Mouse (Mus musculus): ENCODE data around the gene Srrd. TPM values are rescaled to one million over a fixed set of nuclear protein-coding genes. Genes with fewer than 3 reads are reported as not detected.
A peak's percentile ranks its signal among the peaks of the same experiment; 100 is the strongest.

Gene Srrd
- polyA plus RNA-seq, 1 experiment from 2014 or later = 51.5 TPM

- no peaks in the 10 kb centered on the region for H3K9me3 ChIP-seq
- H3K36me3 ChIP-seq = no peaks in the 10 kb centered on the region
- H3K27ac ChIP-seq = no peak overlapping the region
- no peak overlapping the region for H3K9ac ChIP-seq
- no peaks in the 10 kb centered on the region for H3K27me3 ChIP-seq
- 77% methylated on average over 2 of the region's 2 CpGs for WGBS
- H3K4me1 ChIP-seq = peaks cover 42% of the 10 kb centered on the region
- H3K4me2 ChIP-seq (replicated peaks) = no peak overlapping the region
- ATAC-seq (ENCODE audit: low FRiP score, low read depth) = no peak
- H3K4me3 ChIP-seq = no peak overlapping the region
Observed at GRCm38 (mm10) chr5:112293800-112294199, 49.0 kb downstream of the Srrd start.

- no peaks in the 10 kb centered on the region for H3K36me3 ChIP-seq
Observed at GRCm38 (mm10) chr5:112292343-112292980, 50.4 kb downstream of the Srrd start.

GRCm38 (mm10) chr5:112291866-112292265 is 51.0 kb downstream of the Srrd start:
- H3K4me3 ChIP-seq = no peak overlapping the region
- peaks cover 47% of the 10 kb centered on the region for H3K4me1 ChIP-seq
- no peaks in the 10 kb centered on the region for H3K36me3 ChIP-seq
- WGBS = 94% methylated on average over 5 of the region's 5 CpGs
- H3K9me3 ChIP-seq = no peaks in the 10 kb centered on the region
- H3K27ac ChIP-seq = no peak overlapping the region
- H3K9ac ChIP-seq = no peak overlapping the region
- ATAC-seq (ENCODE audit: low FRiP score, low read depth) = no peak
- H3K4me2 ChIP-seq (replicated peaks) = no peak overlapping the region
- no peaks in the 10 kb centered on the region for H3K27me3 ChIP-seq

More at GRCm38 (mm10) chr5:112292343-112292980, 50.4 kb downstream of the Srrd start:
- Histone ChIP-seq H3K9ac (no peak overlapping the region), H3K27me3 (no peaks in the 10 kb centered on the region), H3K9me3 (no peaks in the 10 kb centered on the region), H3K4me2 (replicated peaks) (no peak overlapping the region), H3K4me3 (no peak overlapping the region), H3K27ac (no peak overlapping the region), H3K4me1 (peaks cover 48% of the 10 kb centered on the region)
- ATAC-seq (ENCODE audit: low FRiP score, low read depth) = no peak
- 70% methylated on average over 17 of the region's 17 CpGs for WGBS

GRCm38 (mm10) chr5:112290536-112290880 is 52.3 kb downstream of the Srrd start:
- Histone ChIP-seq H3K4me3 (no peak overlapping the region), H3K36me3 (no peaks in the 10 kb centered on the region), H3K4me2 (replicated peaks) (no peak overlapping the region), H3K27ac (peak overlapping the region; percentile 6; the same call in 1 of the 2 replicates), H3K27me3 (no peaks in the 10 kb centered on the region), H3K9me3 (no peaks in the 10 kb centered on the region), H3K4me1 (peaks cover 51% of the 10 kb centered on the region), H3K9ac (no peak overlapping the region)
- ATAC-seq (ENCODE audit: low FRiP score, low read depth) = no peak
- WGBS = 79% methylated on average over 8 of the region's 8 CpGs

GRCm38 (mm10) chr5:112289819-112290535 is 52.9 kb downstream of the Srrd start:
- no peaks in the 10 kb centered on the region for H3K9me3 ChIP-seq
- H3K9ac ChIP-seq = no peak overlapping the region
- 84% methylated on average over 16 of the region's 16 CpGs for WGBS
- no peaks in the 10 kb centered on the region for H3K36me3 ChIP-seq
- H3K4me3 ChIP-seq = no peak overlapping the region
- no peaks in the 10 kb centered on the region for H3K27me3 ChIP-seq
- peak overlapping the region; percentile 6; the same call in 1 of the 2 replicates for H3K27ac ChIP-seq
- H3K4me1 ChIP-seq = peaks cover 48% of the 10 kb centered on the region
- H3K4me2 ChIP-seq (replicated peaks) = no peak overlapping the region
- ATAC-seq (ENCODE audit: low FRiP score, low read depth) = 0 out of 2 replicates have a peak, but pooled peaks have one; percentile 13

- Histone ChIP-seq H3K4me3 (no peak overlapping the region), H3K9ac (no peak overlapping the region), H3K27me3 (no peaks in the 10 kb centered on the region), H3K27ac (no peak overlapping the region), H3K9me3 (no peaks in the 10 kb centered on the region), H3K36me3 (no peaks in the 10 kb centered on the region), H3K4me2 (replicated peaks) (no peak overlapping the region), H3K4me1 (peaks cover 43% of the 10 kb centered on the region)
- no peak for ATAC-seq (ENCODE audit: low FRiP score, low read depth)
- WGBS = 67% methylated on average over 8 of the region's 8 CpGs
Observed at GRCm38 (mm10) chr5:112289236-112289635, 53.6 kb downstream of the Srrd start.

- 77% methylated on average over 9 of the region's 9 CpGs for WGBS
- no peak overlapping the region for H3K4me3 ChIP-seq
- H3K4me1 ChIP-seq = peaks cover 41% of the 10 kb centered on the region
- H3K4me2 ChIP-seq (replicated peaks) = no peak overlapping the region
- H3K9me3 ChIP-seq = no peaks in the 10 kb centered on the region
- H3K27ac ChIP-seq = no peak overlapping the region
- ATAC-seq (ENCODE audit: low FRiP score, low read depth) = no peak
- H3K27me3 ChIP-seq = no peaks in the 10 kb centered on the region
- H3K9ac ChIP-seq = no peak overlapping the region
- no peaks in the 10 kb centered on the region for H3K36me3 ChIP-seq
Observed at GRCm38 (mm10) chr5:112288193-112289141, 54.4 kb downstream of the Srrd start.

- WGBS = 90% methylated on average over 2 of the region's 2 CpGs
- Histone ChIP-seq H3K4me3 (no peak overlapping the region), H3K36me3 (no peaks in the 10 kb centered on the region), H3K27me3 (no peaks in the 10 kb centered on the region), H3K27ac (no peak overlapping the region), H3K9ac (no peak overlapping the region), H3K4me2 (replicated peaks) (no peak overlapping the region), H3K9me3 (no peaks in the 10 kb centered on the region), H3K4me1 (peaks cover 45% of the 10 kb centered on the region)
- ATAC-seq (ENCODE audit: low FRiP score, low read depth) = no peak
Observed at GRCm38 (mm10) chr5:112287652-112288051, 55.2 kb downstream of the Srrd start.

Other genes with a start within 250 kb of the Srrd start
- gene Cryba4, start 90.5 kb downstream of the Srrd start, polyA plus RNA-seq (2015; fragmentation: Nextera tagmentation; extraction: Ambion mirVana) = 0.98 and 1.1 TPM in 2 replicates
- 0.96 and 1.5 TPM in 2 replicates for gene Crybb1, start 87.2 kb downstream of the Srrd start, polyA plus RNA-seq (2015; fragmentation: Nextera tagmentation; extraction: Ambion mirVana)
- 42.3 and 42.5 TPM in 2 replicates for gene Tpst2, start 66.3 kb downstream of the Srrd start, polyA plus RNA-seq (2015; fragmentation: Nextera tagmentation; extraction: Ambion mirVana)
- 32.6 and 34.8 TPM in 2 replicates for gene Tfip11, start 16.7 kb downstream of the Srrd start, polyA plus RNA-seq (2015; fragmentation: Nextera tagmentation; extraction: Ambion mirVana)
- gene Hps4, start within 50 bp of the Srrd start, polyA plus RNA-seq (2015; fragmentation: Nextera tagmentation; extraction: Ambion mirVana) = 42.5 and 43.6 TPM in 2 replicates
- 0.18 and 0.24 TPM in 2 replicates for gene Gm6583, start 13.0 kb upstream of the Srrd start, polyA plus RNA-seq (2015; fragmentation: Nextera tagmentation; extraction: Ambion mirVana)
- 19.1 and 23.7 TPM in 2 replicates for gene Asphd2, start 51.8 kb upstream of the Srrd start, polyA plus RNA-seq (2015; fragmentation: Nextera tagmentation; extraction: Ambion mirVana)
- gene Gm6588, start 106.4 kb upstream of the Srrd start, polyA plus RNA-seq (2015; fragmentation: Nextera tagmentation; extraction: Ambion mirVana) = 0.08 TPM in 1 of 2 replicates, not detected in the other
- gene Sez6l, start 234.1 kb upstream of the Srrd start, polyA plus RNA-seq (2015; fragmentation: Nextera tagmentation; extraction: Ambion mirVana) = 0.25 and 0.40 TPM in 2 replicates

Measured in limb, embryonic 13.5 days (tissue).